Mouse (Mus musculus) midbrain, embryonic 14.5 days (tissue): ENCODE data around the gene Atg10. TPM values are rescaled to one million over a fixed set of nuclear protein-coding genes. Genes with fewer than 3 reads are reported as not detected.

Experiments used
- ATAC-seq: fragments of 200-750 bp; cut with Nextera tagmentation; 2 replicates; pipeline ENCODE4 v1.8.0; 2017; ENCODE audit warnings: moderate number of reproducible peaks, moderate library complexity; ENCODE audit not compliant: low FRiP score, low TSS enrichment
- DNase-seq: peaks from one replicate; pipeline ENCODE4 v3.0.0-alpha.2; 2015
- H3K27ac ChIP-seq: fragments of 300-500 bp; sonication (generic); replicated peaks from 2 replicates; pipeline ENCODE4 v1.5.1; 2014; ENCODE audit warnings: mild to moderate bottlenecking, low read depth, low read length, moderate library complexity
- H3K27me3 ChIP-seq: fragments of 300-500 bp; sonication (generic); 2 replicates; pipeline ENCODE4 v1.6.1; 2014; ENCODE audit warnings: low read length, control low read depth, mixed read lengths; ENCODE audit not compliant: control insufficient read depth, insufficient read depth
- H3K36me3 ChIP-seq: fragments of 300-500 bp; sonication (generic); 2 replicates; pipeline ENCODE4 v1.6.1; 2014; ENCODE audit warnings: low read length, control low read depth; ENCODE audit not compliant: control insufficient read depth, insufficient read depth
- H3K4me1 ChIP-seq: fragments of 300-500 bp; sonication (generic); 2 replicates; pipeline ENCODE4 v1.6.1; 2014; ENCODE audit warnings: mild to moderate bottlenecking, antibody characterized with exemption, low read length, control low read depth; ENCODE audit not compliant: control insufficient read depth, insufficient read depth
- H3K4me2 ChIP-seq: fragments of 300-500 bp; sonication (generic); 2 replicates; pipeline ENCODE4 v1.6.1; 2014; ENCODE audit warnings: mild to moderate bottlenecking, low read length, moderate library complexity
- H3K4me3 ChIP-seq: fragments of 300-500 bp; sonication (generic); replicated peaks from 2 replicates; pipeline ENCODE4 v1.5.1; 2014; ENCODE audit warnings: low read depth, low read length
- H3K9ac ChIP-seq: fragments of 300-500 bp; sonication (generic); replicated peaks from 2 replicates; pipeline ENCODE4 v1.6.1; 2014; ENCODE audit warnings: mild to moderate bottlenecking, low read length, moderate library complexity
- H3K9me3 ChIP-seq: fragments of 300-500 bp; sonication (generic); 2 replicates; pipeline ENCODE4 v1.6.1; 2016; ENCODE audit warnings: low read length, control low read depth, mixed read lengths; ENCODE audit not compliant: control insufficient read depth
- WGBS: fragments of 180-500 bp; shearing (Covaris S2); extraction: QIAGEN DNeasy Blood & Tissue Kit; methylation state at CpG from one replicate; pipeline ENCODE4 v1.1.7; 2014; 5-methylcytosine and 5-hydroxymethylcytosine counted together
- polyA plus RNA-seq: library from polyadenylated mRNA; unstranded; fragments of >200 nt; fragmentation: Nextera tagmentation; extraction: Ambion mirVana; gene quantifications from 2 replicates; pipeline ENCODE4 v1.2.1, GENCODE M21; 2014

The Atg10 gene
- polyA plus RNA-seq, 1 experiment from 2014 or later: 14.5 TPM

DNA sequence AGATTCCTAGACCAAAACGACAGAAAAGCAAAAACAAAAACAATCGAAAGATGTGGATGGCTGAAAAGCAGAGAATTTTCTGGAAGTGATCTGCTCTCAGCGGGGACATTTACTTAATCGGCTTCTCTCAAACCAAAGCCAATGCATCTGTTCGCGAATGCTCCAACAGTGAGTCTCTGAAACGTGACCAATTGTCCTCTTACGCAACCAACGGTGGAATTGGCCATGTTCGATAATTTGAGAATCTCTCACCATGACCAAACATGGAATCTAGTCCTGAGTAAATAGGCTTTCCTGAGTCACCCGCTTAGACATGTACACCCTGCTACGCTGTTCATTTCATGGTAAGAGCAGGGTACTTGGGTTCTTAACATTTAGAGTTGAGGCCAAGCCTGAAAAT is 326.9 kb downstream of the Atg10 start:
- H3K9me3 ChIP-seq: no peaks in the 10 kb centered on the region
- H3K4me1 ChIP-seq: no peaks in the 10 kb centered on the region
- H3K27ac ChIP-seq: no peak overlapping the region
- no peak overlapping the region for H3K4me3 ChIP-seq
- no peaks in the 10 kb centered on the region for H3K27me3 ChIP-seq
- H3K4me2 ChIP-seq: no peak overlapping the region
- ATAC-seq (no peak), DNase-seq (no peak)
- H3K36me3 ChIP-seq: no peaks in the 10 kb centered on the region
- WGBS: 86% methylated on average over 12 of the region's 12 CpGs
- H3K9ac ChIP-seq: no peak overlapping the region

DNA sequence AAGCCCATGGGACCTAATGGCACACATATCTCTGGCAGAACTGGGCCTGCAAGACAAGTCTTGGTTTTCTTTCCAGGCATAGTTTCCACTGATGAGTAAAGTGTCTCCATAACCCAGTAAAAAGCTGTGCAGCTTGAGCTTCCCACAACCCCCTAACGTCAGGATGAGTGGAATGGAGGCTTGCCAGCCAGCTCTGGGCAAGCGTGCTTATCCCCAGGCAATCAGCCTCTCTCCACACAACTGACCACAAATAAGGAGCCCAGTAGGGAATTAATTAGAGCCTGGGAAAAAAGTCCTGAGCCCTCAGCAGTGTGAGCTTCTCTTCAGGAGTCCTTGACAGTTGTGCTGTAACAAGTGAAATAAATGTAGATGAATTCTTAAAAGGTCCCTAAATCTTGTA is 327.7 kb downstream of the Atg10 start:
- H3K9ac ChIP-seq: no peak overlapping the region
- H3K4me3 ChIP-seq: no peak overlapping the region
- no peaks in the 10 kb centered on the region for H3K9me3 ChIP-seq
- 11% methylated on average over 2 of the region's 2 CpGs for WGBS
- no peaks in the 10 kb centered on the region for H3K4me1 ChIP-seq
- DNase-seq: peak; percentile 36
- no peak overlapping the region for H3K27ac ChIP-seq
- H3K36me3 ChIP-seq: no peaks in the 10 kb centered on the region
- no peak overlapping the region for H3K4me2 ChIP-seq
- no peaks in the 10 kb centered on the region for H3K27me3 ChIP-seq
- ATAC-seq: no peak

DNA sequence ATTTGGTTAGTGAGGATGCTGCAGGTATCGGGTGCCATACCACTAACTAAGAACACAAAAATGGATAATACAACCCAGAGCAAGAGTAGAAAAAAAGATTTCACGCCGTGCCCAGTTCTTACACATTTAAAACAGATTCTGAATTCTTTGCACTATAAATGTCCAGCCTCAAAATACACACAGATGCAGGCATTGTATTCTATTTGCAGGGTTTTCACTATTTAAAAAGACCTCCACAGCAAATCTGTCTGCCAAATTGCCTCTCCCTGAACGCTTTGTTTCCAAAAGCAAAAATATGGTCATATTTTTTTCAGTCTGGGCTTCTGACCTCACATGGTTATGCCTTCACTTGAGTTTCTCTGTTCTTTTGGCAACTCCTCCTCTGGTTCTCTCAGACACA is 328.9 kb downstream of the Atg10 start:
- H3K36me3 ChIP-seq: no peaks in the 10 kb centered on the region
- no peak overlapping the region for H3K4me2 ChIP-seq
- 96% methylated on average over 4 of the region's 4 CpGs for WGBS
- H3K4me1 ChIP-seq: no peaks in the 10 kb centered on the region
- H3K9ac ChIP-seq: no peak overlapping the region
- H3K4me3 ChIP-seq: no peak overlapping the region
- no peak for ATAC-seq
- H3K27me3 ChIP-seq: no peaks in the 10 kb centered on the region
- DNase-seq: no peak
- H3K27ac ChIP-seq: no peak overlapping the region
- H3K9me3 ChIP-seq: no peaks in the 10 kb centered on the region

DNA sequence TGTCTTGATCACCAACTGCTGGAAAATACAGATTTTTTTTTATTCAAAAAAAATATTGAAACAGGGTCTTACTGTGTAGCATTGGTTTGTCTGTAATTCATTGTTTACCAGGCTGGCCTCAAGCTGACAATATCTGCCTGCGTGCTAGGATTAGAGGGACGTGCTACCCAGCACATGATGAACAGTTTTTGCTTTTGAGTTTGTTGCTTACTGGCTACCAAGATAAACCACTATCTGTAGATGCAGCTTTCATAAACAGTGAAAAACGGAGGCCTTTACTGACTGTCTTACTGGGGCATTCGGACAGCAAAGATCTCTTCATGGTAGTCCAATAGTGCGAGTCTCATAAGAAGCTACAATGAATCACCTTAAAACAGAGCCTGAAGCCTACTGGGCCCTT is 333.7 kb downstream of the Atg10 start:
- Histone ChIP-seq H3K36me3 (no peaks in the 10 kb centered on the region), H3K27ac (no peak overlapping the region), H3K9me3 (no peaks in the 10 kb centered on the region), H3K4me3 (no peak overlapping the region), H3K9ac (no peak overlapping the region), H3K27me3 (no peaks in the 10 kb centered on the region), H3K4me1 (0 out of 2 replicates have a peak, but pooled peaks cover 8% of the 10 kb centered on the region), H3K4me2 (no peak overlapping the region)
- DNase-seq: no peak
- 87% methylated on average over 5 of the region's 5 CpGs for WGBS
- ATAC-seq: no peak

DNA sequence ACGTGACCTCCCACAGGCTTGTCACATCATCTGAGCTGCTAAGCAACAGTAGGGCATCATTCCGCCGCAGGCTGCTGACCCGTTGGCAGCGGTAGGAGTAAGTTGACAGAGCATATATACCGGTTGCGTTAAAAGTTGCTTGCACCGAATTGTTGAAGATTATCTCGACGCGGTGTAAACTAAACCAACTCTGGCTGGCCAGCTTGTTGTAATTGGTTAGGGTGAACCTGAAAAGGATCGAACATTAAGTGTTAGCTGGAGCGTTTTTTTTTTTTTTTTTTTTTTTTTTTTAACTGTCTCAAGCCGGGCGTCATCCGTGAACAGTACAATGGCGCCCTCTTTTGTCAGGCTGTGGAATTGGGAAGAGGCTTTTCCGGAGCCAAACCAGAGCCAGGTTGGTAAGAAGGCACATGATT is 337.2 kb downstream of the Atg10 start:
- peak overlapping the region; percentile 65 for H3K4me2 ChIP-seq
- under 1% methylated on average over 18 of the region's 18 CpGs for WGBS

DNA sequence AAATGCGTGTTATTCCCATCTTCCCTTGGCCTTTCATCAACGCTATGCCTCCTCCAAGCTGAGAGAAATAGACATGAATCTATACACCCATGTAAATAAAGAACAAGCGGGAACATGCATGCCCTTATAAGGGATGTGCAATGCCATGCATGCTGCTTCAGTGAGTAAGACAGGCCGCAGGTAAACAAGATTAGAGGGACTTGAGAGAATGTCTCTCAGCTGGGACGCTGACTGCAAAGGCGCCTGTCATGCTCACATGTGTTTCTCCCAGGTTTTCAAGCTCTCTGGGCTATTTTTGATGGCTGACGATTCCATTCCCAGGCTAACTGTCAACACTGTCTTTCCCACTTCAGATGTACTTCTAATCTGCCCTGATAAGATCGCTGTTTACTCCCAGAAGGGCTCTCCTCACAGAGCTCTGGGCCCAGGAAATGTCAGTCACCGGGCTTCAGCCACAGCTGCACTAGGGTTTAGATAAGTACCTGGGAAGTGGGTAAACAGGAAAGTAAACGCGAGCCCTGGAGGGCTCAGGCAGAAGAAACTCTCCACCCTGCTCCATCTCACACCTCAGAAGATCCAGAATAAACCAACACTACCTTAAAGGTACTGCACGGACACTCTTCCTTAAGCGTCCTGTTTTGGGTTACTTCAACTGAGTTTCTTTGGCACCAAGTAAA is 337.8 kb downstream of the Atg10 start:
- 56% methylated on average over 13 of the region's 13 CpGs for WGBS
- Histone ChIP-seq H3K36me3 (no peaks in the 10 kb centered on the region), H3K9ac (no peak overlapping the region)

More for the DNA sequence above, 337.2 kb downstream of the Atg10 start:
- Histone ChIP-seq H3K9me3 (no peaks in the 10 kb centered on the region), H3K4me1 (0 out of 2 replicates have a peak, but pooled peaks cover 8% of the 10 kb centered on the region), H3K27ac (no peak overlapping the region), H3K9ac (no peak overlapping the region), H3K27me3 (no peaks in the 10 kb centered on the region), H3K36me3 (no peaks in the 10 kb centered on the region), H3K4me3 (peak overlapping the region; percentile 31)
- DNase-seq (peak; percentile 89), ATAC-seq (peak; percentile 67)

More for the DNA sequence above, 337.8 kb downstream of the Atg10 start:
- Histone ChIP-seq H3K4me2 (peak overlapping the region; percentile 65), H3K4me3 (peak overlapping the region; percentile 31), H3K9me3 (no peaks in the 10 kb centered on the region), H3K4me1 (0 out of 2 replicates have a peak, but pooled peaks cover 8% of the 10 kb centered on the region), H3K27ac (no peak overlapping the region), H3K27me3 (no peaks in the 10 kb centered on the region)
- ATAC-seq (no peak), DNase-seq (peak; percentile 25)

Other genes with a start within 250 kb of the Atg10 start
- 274 and 283 TPM in 2 replicates for gene Ssbp2, start 236.3 kb upstream of the Atg10 start, polyA plus RNA-seq